Mouse (Mus musculus): Measurements from ENCODE around the gene Camta1. TPM values are rescaled to one million over a fixed set of nuclear protein-coding genes. Genes with fewer than 3 reads are reported as not detected.
A peak's percentile ranks its signal among the peaks of the same experiment; 100 is the strongest.
"Not testable (repeated sequence)": the region's sequence is repeated elsewhere in the genome, so short reads cannot be mapped to it uniquely, and the experiment has no call there.

Camta1 gene
- polyA plus RNA-seq, 1 experiment from 2014 or later, result 66.4 TPM

DNA sequence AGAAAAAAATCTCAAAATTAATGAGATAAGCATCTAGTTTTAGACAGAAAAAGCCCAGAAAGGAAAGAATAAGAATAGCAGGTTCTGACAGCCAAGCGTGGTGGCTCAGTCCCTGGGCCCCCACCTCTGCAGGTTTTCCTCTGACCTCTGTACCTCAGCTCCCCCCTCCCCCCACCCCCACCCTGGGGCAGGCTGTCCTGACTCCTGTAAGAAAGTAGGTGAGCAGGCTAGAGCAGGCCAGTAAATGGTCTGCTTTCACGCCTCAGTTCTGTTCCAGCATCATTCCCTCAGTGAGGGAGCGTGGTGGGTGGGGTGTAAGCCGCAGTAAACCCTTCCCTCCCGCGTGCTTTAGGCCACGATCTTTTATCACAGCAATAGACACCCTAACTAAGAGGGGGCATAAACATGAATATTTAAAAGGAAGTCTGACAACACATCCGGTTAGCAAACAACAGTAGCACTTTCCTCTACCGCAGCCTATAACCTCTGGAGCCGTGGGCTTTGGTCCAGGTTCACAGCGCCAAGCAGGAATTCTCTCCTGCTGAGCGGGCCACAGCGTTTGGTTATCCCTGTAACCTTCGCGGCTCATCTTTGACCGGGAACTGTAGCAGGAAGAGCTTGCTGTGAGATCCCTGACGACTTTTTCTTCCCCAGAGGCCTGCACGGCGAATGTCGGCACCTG is 972.3 kb downstream of the Camta1 start:
- Histone ChIP-seq H3K4me3 (peak overlapping the region; percentile 10; the same call in 1 of the 2 replicates), H3K27ac (0 out of 2 replicates have a peak overlapping the region, but pooled peaks have one; percentile 39), H3K27me3 (no peaks in the 10 kb centered on the region), H3K4me2 (peak overlapping the region; percentile 32), H3K4me1 (peaks cover 17% of the 10 kb centered on the region), H3K9me3 (no peaks in the 10 kb centered on the region), H3K9ac (no peak overlapping the region), H3K36me3 (no peaks in the 10 kb centered on the region)
- 25% methylated on average over 20 of the region's 20 CpGs for WGBS
- no peak for ATAC-seq (ENCODE audit: insufficient number of reproducible peaks, low FRiP score, low TSS enrichment, low read depth)

DNA sequence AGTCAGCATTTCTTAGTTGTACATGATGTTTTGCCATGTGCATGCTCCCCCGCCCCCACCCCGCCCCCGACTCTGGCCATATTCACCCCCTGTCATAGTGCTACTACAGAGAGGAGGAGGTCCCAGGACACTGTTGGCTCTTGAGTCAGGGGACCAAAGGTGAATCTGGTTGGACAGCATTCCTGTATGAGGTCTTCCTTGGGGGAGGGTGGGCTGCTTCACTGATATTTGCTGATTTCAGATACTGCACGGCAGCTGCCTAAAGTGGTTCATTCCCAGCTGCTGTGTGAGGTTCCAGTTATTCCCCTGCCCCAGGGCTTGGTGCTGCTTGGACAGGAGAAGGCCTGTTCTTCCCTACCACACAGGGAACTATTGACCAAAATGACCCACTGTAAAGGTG is 973.2 kb downstream of the Camta1 start:
- no peak for ATAC-seq (ENCODE audit: insufficient number of reproducible peaks, low FRiP score, low TSS enrichment, low read depth)
- no peaks in the 10 kb centered on the region for H3K27me3 ChIP-seq
- no peak overlapping the region for H3K4me2 ChIP-seq
- no peak overlapping the region for H3K9ac ChIP-seq
- no peak overlapping the region for H3K4me3 ChIP-seq
- H3K36me3 ChIP-seq, result no peaks in the 10 kb centered on the region
- H3K4me1 ChIP-seq, result peaks cover 17% of the 10 kb centered on the region
- no peaks in the 10 kb centered on the region for H3K9me3 ChIP-seq
- 76% methylated on average over 4 of the region's 4 CpGs for WGBS
- no peak overlapping the region for H3K27ac ChIP-seq

DNA sequence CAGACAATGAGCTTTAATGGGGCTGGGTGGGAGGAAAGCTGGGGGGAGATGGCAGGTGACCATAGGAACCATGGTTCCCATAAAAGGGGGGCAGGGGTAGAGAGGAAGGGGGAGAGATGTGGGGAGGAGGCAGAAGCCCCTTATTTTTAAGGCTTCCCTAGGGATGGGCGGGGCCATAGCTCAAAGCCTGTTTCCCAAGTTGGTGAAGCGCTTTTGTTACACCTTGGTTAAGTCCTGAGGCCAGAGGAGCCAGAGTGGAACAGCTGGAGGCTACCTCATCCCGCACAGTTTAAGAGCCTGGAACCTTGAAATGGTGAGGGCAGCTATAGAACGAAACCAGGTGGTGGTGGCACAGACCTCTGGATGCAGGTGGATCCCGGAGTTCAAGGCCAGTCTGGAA is 973.8 kb downstream of the Camta1 start:
- Histone ChIP-seq H3K9me3 (no peaks in the 10 kb centered on the region), H3K27me3 (no peaks in the 10 kb centered on the region)

DNA sequence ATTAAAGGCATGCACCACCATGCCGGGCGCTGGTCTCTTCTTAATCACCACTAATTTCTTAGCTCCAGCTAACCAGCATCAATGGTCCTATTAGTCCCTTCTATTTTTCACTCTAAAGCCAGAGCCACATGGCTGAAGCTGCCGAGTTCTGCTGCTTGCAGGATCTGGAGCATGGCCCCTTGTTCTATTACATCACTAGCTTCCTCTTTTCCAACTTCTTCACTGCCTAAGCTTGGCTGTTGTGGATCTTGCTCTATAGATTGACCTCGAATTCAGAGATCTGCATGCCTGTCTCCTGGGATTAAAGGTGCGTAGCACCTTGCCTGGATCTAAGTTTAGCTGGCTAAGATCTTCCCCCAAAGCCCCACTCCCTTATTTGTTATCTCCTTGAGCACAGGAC is 979.0 kb downstream of the Camta1 start:
- ATAC-seq (ENCODE audit: insufficient number of reproducible peaks, low FRiP score, low TSS enrichment, low read depth), result no peak
- no peak overlapping the region for H3K27ac ChIP-seq
- 81% methylated on average over 5 of the region's 5 CpGs for WGBS

More for the DNA sequence above, 973.8 kb downstream of the Camta1 start:
- Histone ChIP-seq H3K27ac (no peak overlapping the region), H3K36me3 (no peaks in the 10 kb centered on the region), H3K9ac (no peak overlapping the region), H3K4me1 (peaks cover 17% of the 10 kb centered on the region), H3K4me2 (no peak overlapping the region), H3K4me3 (no peak overlapping the region)
- ATAC-seq (ENCODE audit: insufficient number of reproducible peaks, low FRiP score, low TSS enrichment, low read depth), result no peak
- WGBS, result 61% methylated on average over 5 of the region's 5 CpGs

DNA sequence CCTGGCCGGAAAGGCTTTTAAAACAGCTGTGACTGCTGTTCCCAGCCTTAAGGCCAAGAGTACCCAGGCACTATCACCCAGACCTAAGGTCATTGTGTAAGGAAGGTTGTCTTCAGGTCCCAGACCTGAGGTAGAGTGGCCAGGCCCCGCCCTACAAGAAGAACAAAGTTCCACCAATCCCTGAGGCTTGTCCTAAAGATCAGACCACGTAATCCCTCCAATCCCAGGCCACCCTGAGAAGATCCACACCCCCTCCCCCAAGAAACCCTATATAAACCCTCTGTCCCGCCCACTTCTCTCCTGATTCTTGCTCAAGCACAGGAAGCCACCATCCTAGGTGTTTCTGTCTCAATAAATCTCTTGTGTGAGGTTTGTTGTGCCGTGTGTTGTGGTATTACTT is 981.3 kb downstream of the Camta1 start:
- peaks cover 23% of the 10 kb centered on the region for H3K9me3 ChIP-seq
- no peak overlapping the region for H3K9ac ChIP-seq
- H3K27ac ChIP-seq, result no peak overlapping the region
- no peak overlapping the region for H3K4me2 ChIP-seq
- no peak overlapping the region for H3K4me3 ChIP-seq
- no peak for ATAC-seq (ENCODE audit: insufficient number of reproducible peaks, low FRiP score, low TSS enrichment, low read depth)
- no peaks in the 10 kb centered on the region for H3K4me1 ChIP-seq
- H3K36me3 ChIP-seq, result 0 out of 2 replicates have a peak, but pooled peaks cover 3% of the 10 kb centered on the region
- 88% methylated on average over 5 of the region's 5 CpGs for WGBS
- H3K27me3 ChIP-seq, result no peaks in the 10 kb centered on the region

More for the DNA sequence above, 979.0 kb downstream of the Camta1 start:
- H3K9me3 ChIP-seq, result peaks cover 23% of the 10 kb centered on the region
- no peaks in the 10 kb centered on the region for H3K4me1 ChIP-seq
- H3K9ac ChIP-seq, result no peak overlapping the region
- 0 out of 2 replicates have a peak, but pooled peaks cover 3% of the 10 kb centered on the region for H3K36me3 ChIP-seq
- H3K4me3 ChIP-seq, result no peak overlapping the region
- H3K27me3 ChIP-seq, result no peaks in the 10 kb centered on the region
- H3K4me2 ChIP-seq, result no peak overlapping the region

DNA sequence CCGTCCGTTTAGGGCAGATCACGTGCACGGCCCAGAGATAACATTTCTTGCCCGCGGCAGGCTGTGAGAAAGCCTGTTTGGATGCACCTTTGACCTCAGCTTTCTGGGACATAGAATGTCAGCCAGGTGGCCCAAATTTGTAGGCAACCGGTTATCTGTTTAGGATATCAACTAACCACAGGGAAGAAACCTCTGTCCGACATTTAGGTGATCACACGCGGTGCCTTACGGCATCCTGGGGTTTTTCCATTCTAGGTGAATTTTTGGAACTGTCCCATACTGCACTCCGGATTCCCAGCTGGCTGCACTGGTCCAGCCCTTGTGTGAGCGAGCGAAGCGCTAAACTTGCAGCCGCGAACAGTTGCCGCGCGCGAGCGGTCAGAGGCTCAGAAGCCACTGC is 982.0 kb downstream of the Camta1 start:
- WGBS, result 94% methylated on average over 22 of the region's 22 CpGs
- Histone ChIP-seq H3K9me3 (peaks cover 23% of the 10 kb centered on the region), H3K36me3 (0 out of 2 replicates have a peak, but pooled peaks cover 3% of the 10 kb centered on the region), H3K9ac (no peak overlapping the region), H3K27ac (no peak overlapping the region), H3K4me2 (no peak overlapping the region), H3K4me3 (no peak overlapping the region), H3K27me3 (no peaks in the 10 kb centered on the region), H3K4me1 (no peaks in the 10 kb centered on the region)
- ATAC-seq (ENCODE audit: insufficient number of reproducible peaks, low FRiP score, low TSS enrichment, low read depth), result no peak

DNA sequence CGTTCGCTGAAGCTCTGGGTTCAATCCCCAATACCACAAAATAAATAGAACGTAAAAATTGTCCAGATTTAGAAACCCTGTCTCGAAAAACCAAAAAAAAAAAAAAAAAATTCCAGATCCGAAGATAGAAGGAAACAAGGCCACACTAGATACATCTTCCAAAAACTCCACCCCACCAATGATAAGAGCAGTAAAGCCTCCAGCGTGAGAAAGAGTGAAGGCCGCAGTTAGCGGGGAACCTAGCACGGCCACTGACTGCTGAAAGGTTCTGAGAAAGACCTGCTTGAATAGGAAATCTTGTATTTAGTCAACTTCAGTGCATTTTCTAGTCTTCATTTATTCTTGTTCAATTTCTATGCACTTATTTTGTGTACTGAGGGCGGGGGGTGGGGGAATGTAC is 986.3 kb downstream of the Camta1 start:
- peaks cover 21% of the 10 kb centered on the region for H3K9me3 ChIP-seq
- WGBS, result 83% methylated on average over 10 of the region's 10 CpGs
- ATAC-seq (ENCODE audit: insufficient number of reproducible peaks, low FRiP score, low TSS enrichment, low read depth), result no peak
- H3K4me2 ChIP-seq, result no peak overlapping the region
- H3K4me1 ChIP-seq, result peaks cover 24% of the 10 kb centered on the region
- no peak overlapping the region for H3K4me3 ChIP-seq
- H3K27ac ChIP-seq, result no peak overlapping the region
- 0 out of 2 replicates have a peak, but pooled peaks cover 3% of the 10 kb centered on the region for H3K36me3 ChIP-seq
- no peak overlapping the region for H3K9ac ChIP-seq
- H3K27me3 ChIP-seq, result no peaks in the 10 kb centered on the region

DNA sequence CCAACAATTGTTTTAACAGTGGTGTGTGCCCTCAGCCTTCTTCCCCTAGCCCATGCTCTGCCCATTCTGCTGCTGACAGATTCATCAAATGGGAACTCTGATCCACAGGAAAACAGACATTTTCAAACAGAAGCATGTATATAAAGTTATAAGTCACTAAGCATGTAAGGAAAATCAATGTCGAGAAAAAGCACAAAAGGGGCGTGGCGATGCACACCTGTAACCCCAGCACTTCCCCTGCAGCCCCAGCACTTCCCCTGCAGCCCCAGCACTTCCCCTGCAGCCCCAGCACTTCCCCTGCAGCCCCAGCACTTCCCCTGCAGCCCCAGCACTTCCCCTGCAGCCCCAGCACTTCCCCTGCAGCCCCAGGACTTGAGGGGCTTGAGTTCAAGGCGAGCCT is 987.3 kb downstream of the Camta1 start:
- H3K27ac ChIP-seq; H3K4me3 ChIP-seq; ATAC-seq (ENCODE audit: insufficient number of reproducible peaks, low FRiP score, low TSS enrichment, low read depth); H3K27me3 ChIP-seq; H3K9ac ChIP-seq; H3K36me3 ChIP-seq; H3K4me2 ChIP-seq: not testable (repeated sequence)
- Histone ChIP-seq H3K4me1 (peaks cover 32% of the 10 kb centered on the region), H3K9me3 (peaks cover 11% of the 10 kb centered on the region)
- 67% methylated on average over 4 of the region's 4 CpGs for WGBS

DNA sequence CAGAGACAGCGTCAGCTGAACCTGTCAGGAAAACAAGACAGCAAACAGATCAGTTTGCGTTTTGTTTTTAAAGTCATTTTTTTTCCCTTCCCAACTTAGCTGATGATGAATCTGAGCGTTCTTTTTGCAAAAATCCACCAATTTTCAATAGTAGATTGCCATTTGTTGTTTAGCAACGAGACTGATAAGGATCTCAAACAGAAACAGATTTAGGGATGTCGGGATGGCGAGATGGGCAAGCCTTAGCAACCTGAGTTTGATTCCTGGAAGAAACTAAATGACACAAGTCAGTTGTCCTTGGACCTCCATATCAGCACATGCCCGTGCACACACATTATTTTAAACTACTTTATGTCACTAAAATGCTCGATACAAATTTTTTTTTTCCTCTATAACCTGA is 989.0 kb downstream of the Camta1 start:
- ATAC-seq (ENCODE audit: insufficient number of reproducible peaks, low FRiP score, low TSS enrichment, low read depth), result no peak

DNA sequence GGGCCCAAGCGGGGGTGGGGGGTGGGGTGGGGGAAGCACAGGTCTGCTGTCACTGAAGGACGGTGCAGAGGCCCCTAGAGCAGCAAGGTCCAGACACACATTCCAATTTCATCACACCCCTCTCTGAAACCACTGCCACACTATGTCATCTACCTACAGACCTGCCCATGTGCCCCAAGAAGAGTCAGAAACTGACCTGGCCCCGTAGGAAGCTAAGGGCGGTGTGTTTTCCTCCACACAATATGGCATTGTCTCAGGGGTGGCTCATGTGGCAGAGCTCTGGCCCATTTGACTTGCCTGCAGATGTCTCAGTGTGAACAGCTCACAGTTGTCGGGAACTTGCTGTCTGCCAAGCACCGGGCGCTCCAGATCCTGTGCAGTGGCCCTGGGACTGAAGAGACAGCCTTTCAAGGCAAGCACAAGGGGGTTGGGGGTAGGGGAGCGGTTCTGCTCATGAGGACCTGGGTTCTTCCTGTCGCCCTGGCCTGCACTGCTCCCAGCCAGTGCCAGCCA is 989.5 kb downstream of the Camta1 start:
- no peak overlapping the region for H3K4me3 ChIP-seq
- ATAC-seq (ENCODE audit: insufficient number of reproducible peaks, low FRiP score, low TSS enrichment, low read depth), result peak; percentile 12; the same call in 1 of the 2 replicates
- no peak overlapping the region for H3K9ac ChIP-seq
- peak overlapping the region; percentile 76 for H3K27ac ChIP-seq
- H3K4me1 ChIP-seq, result peaks cover 36% of the 10 kb centered on the region
- no peaks in the 10 kb centered on the region for H3K9me3 ChIP-seq
- H3K36me3 ChIP-seq, result peaks cover 10% of the 10 kb centered on the region
- no peak overlapping the region for H3K4me2 ChIP-seq
- no peaks in the 10 kb centered on the region for H3K27me3 ChIP-seq
- 23% methylated on average over 9 of the region's 9 CpGs for WGBS

More for the DNA sequence above, 989.0 kb downstream of the Camta1 start:
- Histone ChIP-seq H3K9ac (no peak overlapping the region), H3K27me3 (no peaks in the 10 kb centered on the region), H3K4me1 (peaks cover 36% of the 10 kb centered on the region), H3K4me2 (no peak overlapping the region), H3K27ac (peak overlapping the region; percentile 76), H3K9me3 (no peaks in the 10 kb centered on the region), H3K4me3 (no peak overlapping the region), H3K36me3 (peaks cover 5% of the 10 kb centered on the region; the same call in 1 of the 2 replicates)
- WGBS, result 67% methylated on average over 8 of the region's 8 CpGs

DNA sequence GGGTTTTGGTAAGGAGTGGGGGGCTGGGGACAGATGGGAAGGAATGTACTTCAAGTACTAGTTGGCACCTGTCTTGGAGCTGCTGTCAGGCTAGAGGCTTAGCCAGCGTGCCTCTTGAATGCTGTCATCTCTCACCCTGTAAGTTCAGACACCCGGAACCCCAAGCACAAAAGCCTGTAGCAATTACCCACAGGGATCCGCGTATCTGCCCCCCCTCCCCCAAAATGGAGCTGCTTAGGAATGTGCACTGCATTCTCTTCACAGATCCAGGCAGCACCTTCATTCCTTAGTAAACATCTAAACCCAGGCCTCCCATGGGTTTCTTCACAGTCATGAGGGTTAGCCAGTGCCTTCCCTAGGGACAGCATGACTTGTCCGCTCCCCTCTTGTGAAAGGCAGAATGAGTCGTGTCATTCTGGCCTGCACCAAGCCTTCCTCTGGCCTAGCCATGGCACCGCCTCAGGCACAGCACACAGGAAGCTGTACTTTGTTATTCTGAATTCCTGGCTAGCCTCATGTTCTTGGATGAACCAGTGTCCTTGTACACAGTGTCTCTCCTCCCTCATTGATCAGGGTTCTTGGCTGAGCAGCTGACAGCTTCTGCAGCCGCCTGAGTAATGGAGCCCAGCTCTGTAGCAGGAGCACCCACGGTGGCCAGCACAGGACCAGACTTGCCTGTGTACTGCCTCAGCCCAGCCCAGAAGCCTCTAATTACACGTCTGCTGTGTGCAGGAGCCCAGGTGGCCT is 990.1 kb downstream of the Camta1 start:
- peaks cover 16% of the 10 kb centered on the region for H3K36me3 ChIP-seq
- H3K9ac ChIP-seq, result no peak overlapping the region
- ATAC-seq (ENCODE audit: insufficient number of reproducible peaks, low FRiP score, low TSS enrichment, low read depth), result peak; percentile 60
- H3K4me1 ChIP-seq, result peaks cover 36% of the 10 kb centered on the region
- no peaks in the 10 kb centered on the region for H3K27me3 ChIP-seq
- no peak overlapping the region for H3K4me3 ChIP-seq
- WGBS, result 17% methylated on average over 10 of the region's 10 CpGs
- no peaks in the 10 kb centered on the region for H3K9me3 ChIP-seq
- H3K27ac ChIP-seq, result peak overlapping the region; percentile 76
- H3K4me2 ChIP-seq, result no peak overlapping the region

DNA sequence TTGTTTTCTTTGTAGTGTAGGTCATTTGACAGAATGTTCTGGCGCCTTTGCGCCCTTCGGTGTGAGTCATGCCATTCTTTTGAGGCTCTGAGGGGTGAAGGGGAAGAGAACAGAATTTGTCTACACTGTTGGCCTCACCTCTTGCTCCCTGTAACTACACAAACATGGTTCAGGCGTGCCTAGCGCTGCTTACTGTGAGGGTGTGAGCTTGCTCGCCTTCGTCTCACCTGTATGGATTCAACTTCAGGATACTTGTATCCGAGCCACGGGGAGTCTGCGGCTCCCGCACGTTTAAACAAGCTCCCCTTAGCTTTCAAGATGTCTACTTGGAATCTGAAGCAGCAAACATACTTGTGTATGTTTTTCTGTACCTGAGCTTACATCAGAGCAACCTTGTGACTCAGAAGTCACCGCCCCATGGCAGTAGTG is 990.7 kb downstream of the Camta1 start:
- Histone ChIP-seq H3K9me3 (no peaks in the 10 kb centered on the region), H3K27me3 (no peaks in the 10 kb centered on the region), H3K4me1 (peaks cover 36% of the 10 kb centered on the region), H3K4me3 (no peak overlapping the region), H3K9ac (no peak overlapping the region), H3K36me3 (peaks cover 22% of the 10 kb centered on the region), H3K27ac (peak overlapping the region; percentile 76), H3K4me2 (no peak overlapping the region)
- 74% methylated on average over 13 of the region's 13 CpGs for WGBS
- ATAC-seq (ENCODE audit: insufficient number of reproducible peaks, low FRiP score, low TSS enrichment, low read depth), result no peak

Data from limb, embryonic 15.5 days (tissue).